In genomic region chr13:101847879-101848600, GRCm38 (mm10) we compare ENCODE assay signal across 12 mouse cellular contexts.
DNase-seq lines count a peak whose midpoint lies in the region; ATAC-seq and TF ChIP-seq lines count a peak whose summit lies in the region.
"Had no signal": no experiment of that assay in that cellular context is flagged by ENCODE, and none has a peak within 500 bp of the region (broad histone marks: within the 10 kb centered on the region; RNA-seq: fewer than 3 reads in every experiment).

No protein-coding gene starts in this region.

- no peak overlapping the region for H3K4me3 ChIP-seq in lung, adult 2 months (replicated peaks; ENCODE audit: extremely low read depth, low read depth, low read length)
- H3K4me3 ChIP-seq in heart, embryonic 10.5 days, result no peak overlapping the region
- H3K4me3 ChIP-seq: heart, embryonic 12.5 days; limb, embryonic 12.5 days; midbrain, embryonic 13.5 days; neural tube, embryonic 15.5 days had no signal

- no peak overlapping the region for H3K27ac ChIP-seq in heart, embryonic 10.5 days
- H3K27ac ChIP-seq: limb, embryonic 12.5 days; midbrain, embryonic 13.5 days; neural tube, embryonic 15.5 days had no signal

- ATAC-seq in megakaryocyte, adult 5-6 weeks (ENCODE audit: poor library complexity, severe bottlenecking), result peak; percentile 15
- ATAC-seq: midbrain, embryonic 13.5 days had no signal

- DNase-seq in adrenal gland, postnatal 10 days, result peak; percentile 49
- DNase-seq in adrenal gland, postnatal 4 days (ENCODE audit: low spot score in 2 of 2), result no peak
- DNase-seq in lung, adult 2 months, result peak; percentile 19
- DNase-seq in lung, postnatal 14 days, result no peak
- peak; percentile 100 for DNase-seq in fat pad, adult 2 months (ENCODE audit: extremely low read depth, low read depth, low spot score)
- no peak for DNase-seq in retina, embryonic 14.5 days (ENCODE audit: low spot score)
- DNase-seq in heart, embryonic 10.5 days (ENCODE audit: low spot score), result no peak

- 62% methylated on average over 12 of the region's 12 CpGs for WGBS in lung, adult 2 months
- 81% methylated on average over 12 of the region's 12 CpGs for WGBS in heart, embryonic 10.5 days

- H3K9me3 ChIP-seq in heart, embryonic 10.5 days, result no peaks in the 10 kb centered on the region
- H3K9me3 ChIP-seq: heart, embryonic 12.5 days; limb, embryonic 12.5 days; midbrain, embryonic 13.5 days; neural tube, embryonic 15.5 days had no signal

- H3K4me1 ChIP-seq in lung, adult 2 months (ENCODE audit: control insufficient read depth, insufficient read depth, low read length), result peaks cover 21% of the 10 kb centered on the region
- no peaks in the 10 kb centered on the region for H3K4me1 ChIP-seq in heart, embryonic 10.5 days
- H3K4me1 ChIP-seq: midbrain, embryonic 13.5 days; neural tube, embryonic 15.5 days had no signal

- TF ChIP-seq CTCF in lung, adult 2 months (IDR thresholded peaks at IDR 0.05; ENCODE audit: insufficient read depth, low read length), result no peak

- H3K27me3 ChIP-seq in heart, embryonic 10.5 days (ENCODE audit: insufficient read depth, poor library complexity, severe bottlenecking), result no peaks in the 10 kb centered on the region
- H3K27me3 ChIP-seq: heart, embryonic 12.5 days; midbrain, embryonic 13.5 days; neural tube, embryonic 15.5 days had no signal

- no peak for TF ChIP-seq POLR2A in lung, adult 2 months (IDR thresholded peaks at IDR 0.05; ENCODE audit: borderline replicate concordance, extremely low read depth, low read depth, low read length)

- no peaks in the 10 kb centered on the region for H3K36me3 ChIP-seq in heart, embryonic 10.5 days
- H3K36me3 ChIP-seq: heart, embryonic 12.5 days; limb, embryonic 12.5 days; midbrain, embryonic 13.5 days; neural tube, embryonic 15.5 days had no signal

Comparison
In these comparisons a context has a peak if more than half of its experiments do, and no peak if none do; other contexts are left out.
1. DNase-seq: peak in adrenal gland, postnatal 10 days (single experiment), lung, adult 2 months (single experiment) and fat pad, adult 2 months (single experiment); none in adrenal gland, postnatal 4 days (0 of 2), lung, postnatal 14 days (single experiment), retina, embryonic 14.5 days (single experiment) and heart, embryonic 10.5 days (single experiment).